Mouse (Mus musculus) cerebellum, adult 2 months (tissue): ENCODE measurements at regions not wholly inside any gene's neighbourhood (a gene's known extent, or its start where the extent isn't known, plus 50 kb on each side); places are given as distances from the start of the nearest gene placed in this dataset.

ENCODE experiments used
- CTCF ChIP-seq: fragments of 200-500 bp; IDR thresholded peaks from 2 replicates; pipeline ENCODE4 v1.5.1; 2011; ENCODE audit warnings: low read depth, mild to moderate bottlenecking, control low read depth, low read length, moderate library complexity, borderline replicate concordance; ENCODE audit not compliant: insufficient read depth
- POLR2A ChIP-seq: fragments of 200-500 bp; IDR thresholded peaks from 2 replicates; pipeline ENCODE4 v1.6.1; 2011; ENCODE audit warnings: low read length, control low read depth, borderline replicate concordance; ENCODE audit not compliant: insufficient read depth

GRCm38 (mm10) chr1:137461189-137461588 lies 500.9 kb upstream of the Nr5a2 start:
- TF ChIP-seq CTCF, result no peak
- no peak for TF ChIP-seq POLR2A
